Mouse (Mus musculus) B cell, adult 2 months (primary cell): ENCODE results near the gene Lix1.

Experiments
- DNase-seq, 2 experiments: peaks; one replicate each; pipeline ENCODE4 v3.0.0; 2022

The Lix1 gene

GRCm38 (mm10) chr17:17402222-17403004 is at the start of gene Lix1:
TSS of gene Lix1 (plus strand) at chr17:17402672.
- peak in 1 of 2 experiments; percentile 10 for DNase-seq

DNA sequence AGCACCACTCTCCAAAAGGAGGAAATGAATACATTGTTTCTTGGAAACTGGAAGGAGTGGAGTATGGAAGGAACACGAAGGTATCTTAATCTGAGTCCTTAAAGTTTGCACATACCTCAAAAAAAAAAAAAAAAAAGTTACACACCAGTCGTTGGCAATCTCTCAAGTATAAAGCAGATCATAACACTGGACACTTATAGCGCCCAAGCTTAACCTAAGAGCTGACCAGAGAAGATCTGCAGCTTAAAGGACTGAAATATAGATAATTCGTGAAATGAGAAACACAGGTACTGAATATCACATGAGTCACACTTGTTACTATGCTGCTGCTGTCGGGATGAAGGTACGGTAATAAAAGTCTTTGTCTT is 28.9 kb upstream of the Lix1 start:
- DNase-seq = no peak

DNA sequence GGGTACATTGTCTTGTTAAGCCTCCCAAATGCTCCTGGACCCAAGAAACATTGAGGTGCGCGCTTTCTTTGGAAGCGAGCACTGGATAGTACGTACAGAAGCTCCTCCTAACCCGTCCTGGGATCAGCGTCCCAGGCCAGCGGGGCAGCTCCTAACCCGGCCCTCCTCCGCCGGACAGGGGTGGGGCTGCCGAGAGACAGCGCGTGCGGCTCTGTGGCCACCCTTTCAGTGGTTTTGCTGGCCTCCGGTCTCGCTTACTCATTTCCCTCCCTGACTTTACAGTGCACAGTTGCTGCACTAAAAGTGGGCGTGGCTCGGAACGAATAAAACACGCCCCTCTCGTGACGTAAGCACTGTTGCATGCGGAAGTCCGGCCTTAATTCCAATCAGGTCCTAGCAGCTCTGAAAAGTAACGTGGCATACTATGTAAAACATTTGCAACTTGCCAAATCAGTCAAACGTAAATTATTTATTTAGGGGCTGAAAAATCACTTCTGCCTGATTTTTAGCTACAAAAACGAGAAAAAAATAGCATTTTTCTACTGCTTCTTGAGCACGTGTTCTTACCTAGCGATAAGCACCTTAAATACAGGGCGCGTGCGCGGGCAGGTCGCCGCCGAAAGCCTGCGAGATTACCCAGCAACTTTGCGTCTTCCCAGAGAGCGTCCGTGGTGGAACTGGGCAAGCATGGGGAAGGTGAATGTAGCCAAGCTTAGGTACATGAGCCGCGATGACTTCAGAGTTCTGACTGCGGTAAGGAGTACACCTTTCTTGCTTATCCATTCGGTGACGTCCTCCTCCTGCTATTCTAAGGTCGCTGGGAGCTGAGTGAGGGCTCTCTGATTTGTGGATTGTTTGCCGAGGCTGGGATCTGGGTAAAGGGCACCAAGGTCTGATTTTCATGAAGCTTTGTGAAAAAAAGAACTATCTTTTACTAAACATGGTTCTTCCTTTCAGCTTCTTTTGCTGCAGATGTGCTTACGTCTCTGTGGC is 28.3 kb upstream of the Lix1 start, which contains the start of gene Riok2:
Gene Riok2, plus strand, starts transcription at position 392 of the 993 bp plus-strand sequence.
- peak; percentile 94 to 96 for DNase-seq

DNA sequence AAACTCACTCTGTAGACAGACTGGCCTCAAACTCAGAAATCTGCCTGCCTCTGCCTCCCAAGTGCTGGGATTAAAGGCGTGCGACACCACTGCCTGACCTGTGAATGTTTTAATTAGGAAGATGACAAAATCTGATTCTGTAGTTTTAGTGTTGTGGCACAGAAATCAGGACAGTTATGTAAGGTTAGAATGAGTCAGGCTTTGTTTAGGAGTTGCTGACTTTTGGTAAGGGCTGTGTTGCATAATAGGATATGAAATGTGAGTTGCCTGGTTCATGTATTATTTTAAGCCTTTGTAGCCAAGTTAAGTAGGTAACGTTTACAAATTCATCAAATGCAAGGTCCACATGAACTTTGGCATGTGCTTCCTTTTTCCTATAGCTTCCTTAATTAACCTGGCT is 26.9 kb upstream of the Lix1 start:
- no peak for DNase-seq

DNA sequence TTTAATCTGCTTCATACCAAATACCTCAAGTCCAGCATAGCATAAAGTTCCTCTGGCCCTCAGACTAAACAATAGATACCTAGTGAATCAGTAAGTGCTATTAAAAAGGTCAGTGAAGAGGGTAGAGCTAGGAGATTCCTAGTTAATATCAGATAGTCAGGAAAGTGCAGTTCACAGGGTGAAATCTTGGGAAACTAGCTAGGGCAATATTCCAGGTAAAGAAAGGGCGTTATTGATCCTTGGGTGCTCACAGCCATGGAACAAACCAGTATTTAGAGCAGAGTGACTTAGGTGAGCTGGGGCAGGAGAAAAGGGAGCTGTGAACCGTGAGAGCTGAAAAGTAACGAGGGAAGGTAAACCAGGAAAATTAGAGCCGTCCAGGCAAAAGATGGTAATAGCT is 18.8 kb upstream of the Lix1 start:
- no peak for DNase-seq

- DNase-seq = no peak
Measured at GRCm38 (mm10) chr17:17384502-17384901, 18.0 kb upstream of the Lix1 start.

GRCm38 (mm10) chr17:17386117-17386516 is 16.4 kb upstream of the Lix1 start:
- DNase-seq = no peak

DNA sequence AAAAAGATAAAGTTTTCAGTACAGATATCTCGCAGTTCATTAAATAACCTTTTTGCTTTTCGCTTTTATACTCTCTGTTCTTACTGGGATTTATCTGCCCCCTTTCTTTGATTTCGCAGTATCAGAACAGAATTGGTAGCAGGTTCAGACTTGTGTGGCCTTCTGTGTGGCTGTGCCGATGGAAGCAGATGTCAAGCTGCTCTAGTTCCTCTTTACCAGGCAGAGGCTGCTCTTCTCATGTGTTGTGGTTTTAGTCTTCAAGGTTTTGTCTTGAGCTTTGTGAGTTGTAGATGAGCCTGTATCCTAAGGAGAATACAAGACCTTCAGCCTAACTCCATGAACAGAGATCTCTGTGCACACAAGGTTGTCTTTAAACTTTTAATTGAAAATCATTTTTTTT is 10.6 kb upstream of the Lix1 start:
- no peak for DNase-seq

GRCm38 (mm10) chr17:17392863-17393262 is 9.6 kb upstream of the Lix1 start:
- DNase-seq = peak; percentile 9 to 14

DNA sequence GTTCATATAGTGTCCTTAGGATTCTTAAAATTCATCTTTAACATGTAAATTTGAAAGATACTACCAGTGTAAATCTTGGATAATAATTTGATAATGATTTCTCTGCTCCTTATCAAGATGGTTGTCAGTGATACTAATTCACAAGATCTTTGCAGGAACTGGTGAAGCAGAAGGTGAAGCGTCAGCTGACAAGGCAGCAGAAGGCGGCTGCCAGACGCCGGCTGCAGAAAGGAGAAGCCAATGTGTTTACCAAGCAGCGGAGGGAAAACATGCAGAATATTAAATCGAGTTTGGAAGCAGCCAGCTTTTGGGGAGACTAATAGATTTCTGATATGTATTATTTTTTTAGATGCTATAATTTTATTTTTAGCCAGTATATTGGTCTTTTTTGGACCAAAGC is 9.2 kb upstream of the Lix1 start:
- no peak for DNase-seq

DNA sequence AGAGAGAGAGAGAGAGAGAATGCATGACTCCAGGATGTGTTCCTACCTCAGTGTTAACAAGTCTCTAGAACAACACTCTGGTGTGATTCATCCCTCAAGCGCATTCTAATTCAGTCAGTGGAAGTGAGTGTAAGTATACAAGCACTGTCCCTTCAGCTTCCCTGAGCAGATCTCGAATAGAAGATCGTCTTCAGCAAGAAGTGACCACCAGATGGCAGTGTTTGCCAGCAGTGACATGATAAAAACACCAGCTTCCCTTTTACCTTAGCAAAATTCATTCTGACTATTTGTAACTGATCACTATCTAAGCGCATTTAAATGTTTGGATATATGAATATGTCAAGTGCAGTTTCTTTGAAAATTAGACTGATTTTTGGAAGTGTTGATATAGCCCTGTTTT is 8.1 kb upstream of the Lix1 start:
- DNase-seq = peak; percentile 82 to 84

DNA sequence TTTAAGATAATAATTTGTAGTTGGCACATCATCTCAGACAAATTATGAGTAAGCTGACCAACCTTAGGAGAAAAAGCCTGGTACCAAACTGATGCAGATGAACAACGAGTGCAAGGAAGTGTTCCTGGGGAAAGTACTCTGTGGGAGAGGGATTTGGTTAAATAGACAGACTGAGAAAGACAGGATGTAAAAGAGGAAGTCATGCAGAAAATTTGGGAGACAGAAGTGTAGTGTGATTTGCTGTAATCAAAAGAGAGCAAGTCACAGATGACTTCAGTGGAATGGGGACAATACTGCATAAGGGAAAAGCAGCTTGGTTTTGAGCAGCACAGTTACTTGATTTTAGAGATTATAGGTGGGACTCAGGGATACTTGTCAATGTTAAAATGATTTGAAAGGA is 5.6 kb upstream of the Lix1 start:
- DNase-seq = no peak

GRCm38 (mm10) chr17:17398664-17399063 is 3.8 kb upstream of the Lix1 start:
- DNase-seq = no peak

- no peak for DNase-seq
Measured at GRCm38 (mm10) chr17:17403038-17403437, 566 bp downstream of the Lix1 start.

DNA sequence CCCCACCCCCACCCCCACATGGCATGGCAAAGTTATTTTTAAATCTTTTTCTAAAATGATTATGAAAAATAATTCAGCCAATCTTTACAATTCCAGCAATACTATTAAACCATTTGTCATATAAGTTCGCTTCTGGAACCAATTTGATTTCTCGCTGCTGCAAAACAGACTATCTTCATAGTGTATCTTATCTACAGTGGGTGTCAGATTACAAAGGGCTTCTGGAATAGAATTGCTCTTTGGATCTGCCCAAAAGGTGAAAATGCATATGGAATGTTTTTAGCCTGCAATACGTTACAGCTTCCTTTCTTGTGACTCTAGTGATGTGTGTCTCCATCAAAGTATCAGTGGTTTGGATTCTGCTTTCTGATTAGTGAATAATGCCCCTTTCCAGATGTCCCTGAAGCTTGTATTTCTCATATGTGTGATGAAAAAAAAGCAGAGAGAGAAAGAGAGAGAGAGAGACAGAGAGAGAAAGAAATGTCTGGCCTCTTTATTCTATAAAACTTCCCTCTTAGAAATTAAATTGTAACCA is 1.2 kb downstream of the Lix1 start:
- DNase-seq = no peak

DNA sequence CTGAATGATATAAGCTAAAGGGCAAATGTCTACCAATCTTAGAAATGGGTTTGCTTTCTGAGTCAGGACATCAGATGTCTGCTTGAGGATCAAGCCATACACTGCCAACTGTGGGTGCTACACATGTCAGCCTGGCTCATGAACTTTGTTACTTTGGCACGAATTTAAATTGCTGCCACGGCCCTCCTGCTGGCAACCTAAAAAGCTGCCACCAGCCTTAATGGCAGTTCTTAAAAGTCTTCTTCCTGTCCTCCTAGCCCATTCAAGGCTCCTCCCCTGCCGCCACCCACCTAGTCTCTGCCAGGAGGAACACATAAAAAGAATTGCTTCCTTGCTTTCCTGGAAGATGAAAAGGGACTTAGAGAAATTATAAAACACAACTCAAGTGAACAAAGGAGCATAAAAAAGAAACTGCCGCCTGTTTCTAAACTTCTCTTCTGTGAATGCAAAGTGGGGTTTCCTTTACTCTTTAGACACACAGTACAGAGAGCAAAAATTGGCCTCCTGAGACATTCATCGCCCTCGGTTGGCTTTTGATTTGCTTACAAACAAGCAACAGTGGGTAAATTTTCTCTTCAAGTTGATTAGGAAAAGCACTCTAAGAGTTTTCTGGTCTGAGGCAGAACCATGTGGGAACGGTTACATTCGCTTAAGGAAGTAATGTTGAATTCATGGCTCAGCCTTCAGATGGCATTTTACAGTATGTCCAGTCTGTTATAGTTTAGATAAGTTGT is 2.5 kb downstream of the Lix1 start:
- no peak for DNase-seq

GRCm38 (mm10) chr17:17405606-17406005 is 3.1 kb downstream of the Lix1 start:
- DNase-seq = no peak

GRCm38 (mm10) chr17:17408137-17408536 is 5.7 kb downstream of the Lix1 start:
- DNase-seq = no peak

DNA sequence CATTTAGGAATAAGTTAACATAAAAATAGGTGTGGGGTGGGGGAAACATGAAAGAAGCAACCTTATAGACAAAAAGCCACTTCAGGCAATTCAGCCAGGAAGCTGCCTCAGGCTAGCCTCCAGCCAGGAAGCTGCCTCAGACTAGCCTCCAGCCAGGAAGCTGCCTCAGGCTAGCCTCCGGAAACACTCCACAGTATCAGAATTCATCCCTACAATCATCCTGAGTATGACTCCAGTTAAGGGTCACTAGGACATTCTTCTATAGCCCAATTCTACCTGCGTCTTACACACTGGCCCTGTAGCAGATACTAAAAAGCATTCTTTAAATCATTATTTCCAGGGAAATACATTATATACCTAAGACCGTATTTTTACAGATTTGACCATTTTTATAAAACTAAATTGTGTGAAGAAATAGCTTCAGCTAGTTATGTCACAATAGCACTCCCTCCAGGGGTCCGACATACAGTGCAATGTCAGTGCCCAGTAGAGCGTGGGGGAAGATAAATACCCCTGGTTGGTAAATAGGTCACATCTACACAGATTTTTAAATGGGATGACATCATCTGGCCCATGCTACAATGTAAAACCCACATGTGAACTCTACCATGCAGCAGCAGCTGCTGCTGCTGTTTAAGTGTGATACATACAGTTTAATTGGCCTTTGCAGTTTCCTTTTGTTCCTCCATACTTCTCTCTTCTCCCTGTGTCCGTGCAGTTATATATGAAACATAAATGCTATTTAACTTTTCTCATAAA is 6.4 kb downstream of the Lix1 start:
- DNase-seq = no peak

DNA sequence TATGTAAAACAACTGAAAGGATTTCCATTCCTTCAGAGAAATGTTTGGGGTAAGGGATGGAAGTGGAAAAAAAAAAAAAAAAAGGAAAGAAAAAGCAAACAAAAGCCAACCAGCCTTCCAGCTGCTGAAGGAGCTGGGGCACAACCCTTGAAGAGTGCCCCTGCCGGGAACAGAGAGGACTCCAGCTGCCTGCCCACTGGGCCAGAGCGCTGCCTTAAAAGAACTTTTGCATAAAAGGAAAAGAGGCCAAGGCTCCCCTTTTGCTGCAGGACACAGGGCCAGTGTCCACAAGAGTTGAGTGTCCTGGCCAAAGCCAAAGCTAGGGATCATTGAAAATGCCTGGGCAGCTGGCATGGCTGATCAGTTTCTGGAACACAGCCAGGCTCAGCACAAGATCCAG is 7.1 kb downstream of the Lix1 start:
- no peak for DNase-seq

DNA sequence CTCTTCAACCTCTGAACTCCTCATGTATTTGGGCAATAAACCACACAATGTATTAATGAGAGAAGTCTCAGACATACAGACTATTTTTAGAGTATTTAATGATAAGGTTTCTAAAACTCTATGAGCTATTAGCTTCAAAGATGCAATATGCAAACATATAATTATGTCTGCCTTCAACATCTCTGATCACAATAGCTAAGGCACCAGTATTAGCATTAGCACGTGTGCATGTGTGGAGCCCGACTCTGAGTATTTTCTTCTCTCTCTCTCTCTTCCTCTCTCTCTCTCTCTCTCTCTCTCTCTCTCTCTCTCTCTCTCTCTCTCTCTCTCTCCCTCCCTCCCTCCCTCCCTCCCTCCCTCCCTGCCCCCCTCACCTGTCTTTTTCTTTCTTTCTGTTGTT is 9.0 kb downstream of the Lix1 start:
- DNase-seq = no peak

DNA sequence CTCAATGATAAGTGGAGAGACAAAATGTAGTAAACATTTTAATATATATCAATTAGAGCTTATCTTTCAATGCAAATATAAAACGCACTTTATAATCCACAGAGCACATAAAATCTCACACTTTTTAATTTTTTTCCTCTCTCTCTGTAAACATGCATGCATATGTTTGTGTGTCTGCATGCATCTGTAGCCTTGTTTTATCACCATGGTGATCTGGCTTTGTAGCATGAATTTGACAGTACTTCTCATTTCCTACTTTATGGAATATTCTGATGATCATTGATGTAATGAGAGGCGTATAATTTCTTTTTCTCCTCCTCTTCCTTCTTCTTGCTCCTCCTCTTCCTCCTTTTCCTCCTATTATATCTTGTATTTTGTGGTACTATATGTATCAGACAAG is 9.7 kb downstream of the Lix1 start:
- DNase-seq = no peak
